Mouse (Mus musculus): ENCODE data around the gene Mtus2. TPM values are rescaled to one million over a fixed set of nuclear protein-coding genes. Genes with fewer than 3 reads are reported as not detected.

The Mtus2 gene
- total RNA-seq (2014; rRNA removed) (33.1 and 45.7 TPM in 2 replicates), polyA plus RNA-seq (2015; fragmentation: Nextera tagmentation; extraction: Ambion mirVana) (30.2 and 35.4 TPM in 2 replicates)

DNA sequence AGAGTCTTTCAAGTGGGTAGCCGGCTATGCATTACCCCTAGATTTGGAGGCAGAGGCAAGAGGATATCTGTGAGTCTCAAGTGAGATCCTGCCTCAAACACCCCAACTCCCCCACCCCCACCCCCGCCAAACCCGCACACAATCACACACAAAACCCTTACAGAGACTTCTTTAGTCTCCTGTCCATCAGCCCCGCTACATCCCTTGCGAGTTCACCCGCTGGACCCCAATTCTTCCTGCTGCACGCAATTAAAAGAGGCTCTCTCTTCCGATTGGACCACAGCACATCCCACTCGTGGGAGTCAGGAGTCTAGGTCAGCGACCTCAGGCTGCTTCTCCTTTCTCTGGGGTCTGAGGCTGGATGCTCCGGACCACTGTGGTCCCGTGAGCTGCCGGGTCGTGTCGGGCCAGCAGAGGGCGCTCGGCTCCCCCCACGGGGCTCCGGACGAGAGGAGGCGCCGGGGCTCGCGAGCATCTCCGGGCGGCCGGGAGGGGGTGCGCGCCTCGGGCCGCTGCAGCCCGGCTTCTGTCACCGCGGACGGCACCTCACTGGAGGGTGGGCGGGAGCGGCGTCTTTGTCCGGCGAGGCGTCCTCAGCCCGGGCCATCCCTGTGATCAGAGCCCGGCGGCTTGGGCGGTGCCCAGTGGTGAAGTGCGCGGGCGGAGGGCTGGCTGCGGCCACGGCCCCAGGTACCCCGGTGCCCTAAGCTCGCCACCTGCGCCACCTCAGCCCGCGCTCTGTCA lies at the start of gene Mtus2:
TSS of gene Mtus2 (plus strand) at position 500 of the 744 bp plus-strand sequence.
- Histone ChIP-seq H3K9me3 (ENCODE audit: low read length) (no peaks in the 10 kb centered on the region), H3K27ac (ENCODE audit: low read depth, low read length) (peak within 1 kb of the TSS; percentile 70), H3K4me1 (ENCODE audit: insufficient read depth) (no peaks in the 10 kb centered on the region; the same call in 1 of the 2 replicates), H3K9ac (peak within 1 kb of the TSS; percentile 67), H3K4me3 (ENCODE audit: low read depth, low read length) (peak within 1 kb of the TSS; percentile 70), H3K27me3 (ENCODE audit: insufficient read depth, low read length) (no peaks in the 10 kb centered on the region; the same call in 1 of the 2 replicates), H3K36me3 (ENCODE audit: insufficient read depth) (no peaks in the 10 kb centered on the region), H3K4me2 (ENCODE audit: low read depth) (peak within 1 kb of the TSS; percentile 80)
- ATAC-seq (peak; percentile 94), DNase-seq (peak; percentile 91)
- WGBS, result under 1% methylated on average over 55 of the region's 55 CpGs
- TF ChIP-seq CTCF (IDR thresholded peaks at IDR 0.05; ENCODE audit: low read depth), result peak; percentile 97

DNA sequence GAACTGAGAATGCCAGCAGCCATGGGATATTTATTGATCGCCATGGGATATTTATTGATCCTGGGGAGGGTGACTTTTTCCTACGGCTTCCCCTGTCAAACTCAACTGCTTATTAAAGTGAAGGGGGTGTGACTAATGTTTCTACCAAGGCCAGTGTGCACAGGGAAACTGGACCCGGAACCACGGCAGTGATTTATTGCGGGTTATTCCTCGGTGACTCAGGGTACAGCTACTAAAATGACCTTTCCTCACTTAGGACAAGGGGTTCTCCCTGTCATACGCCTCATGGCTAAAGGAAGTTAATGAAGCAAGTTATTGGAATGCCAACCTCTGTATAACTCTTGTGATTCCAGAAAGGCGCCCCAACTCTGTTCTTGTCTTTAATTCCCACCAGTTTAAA lies 49.3 kb upstream of the Mtus2 start:
- H3K9me3 ChIP-seq (ENCODE audit: low read length), result no peaks in the 10 kb centered on the region
- ATAC-seq (no peak), DNase-seq (no peak)
- TF ChIP-seq CTCF (IDR thresholded peaks at IDR 0.05; ENCODE audit: low read depth), result no peak
- no peak overlapping the region for H3K9ac ChIP-seq
- H3K4me2 ChIP-seq (ENCODE audit: low read depth), result no peak overlapping the region
- H3K4me1 ChIP-seq (ENCODE audit: insufficient read depth), result no peaks in the 10 kb centered on the region
- H3K4me3 ChIP-seq (ENCODE audit: low read depth, low read length), result no peak overlapping the region
- H3K27me3 ChIP-seq (ENCODE audit: insufficient read depth, low read length), result no peaks in the 10 kb centered on the region
- H3K27ac ChIP-seq (ENCODE audit: low read depth, low read length), result no peak overlapping the region
- no peaks in the 10 kb centered on the region for H3K36me3 ChIP-seq (ENCODE audit: insufficient read depth)
- WGBS, result 92% methylated on average over 8 of the region's 8 CpGs

DNA sequence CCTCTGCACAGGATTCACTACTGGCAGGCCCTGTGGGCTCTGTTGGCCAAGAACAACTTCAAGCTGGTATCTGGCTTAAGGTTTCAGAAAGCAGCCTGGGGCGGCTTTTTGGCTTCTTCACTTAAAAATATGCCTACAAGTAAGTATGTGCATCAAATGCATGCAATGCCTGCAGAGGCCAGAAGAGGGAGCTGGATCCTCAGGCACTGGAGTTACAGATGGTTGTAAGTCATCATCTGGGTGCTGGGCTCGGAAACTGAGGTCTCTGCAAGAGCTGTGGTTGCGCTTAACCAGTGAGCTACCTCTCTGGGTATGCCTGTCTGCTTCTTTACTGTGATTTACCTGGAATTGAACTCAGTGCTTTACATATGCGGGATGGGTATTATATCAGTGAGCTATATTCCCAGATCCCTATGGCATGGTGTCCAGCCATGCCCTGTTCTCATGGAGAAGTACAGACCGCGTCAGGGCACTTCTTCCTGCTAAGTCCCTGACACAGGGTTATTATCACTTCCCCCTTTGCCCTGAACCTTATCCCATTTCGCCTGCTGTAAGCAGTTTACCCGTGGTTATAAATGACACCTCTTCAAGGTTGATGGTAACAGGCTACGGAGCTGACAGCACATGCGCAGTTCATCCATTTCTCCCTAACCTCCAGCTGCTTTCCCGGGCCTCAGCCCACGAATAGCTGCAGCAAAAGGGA lies 46.2 kb upstream of the Mtus2 start:
- H3K27ac ChIP-seq (ENCODE audit: low read depth, low read length), result no peak overlapping the region
- no peaks in the 10 kb centered on the region for H3K4me1 ChIP-seq (ENCODE audit: insufficient read depth)
- peak; percentile 34 for TF ChIP-seq CTCF (IDR thresholded peaks at IDR 0.05; ENCODE audit: low read depth)
- H3K36me3 ChIP-seq (ENCODE audit: insufficient read depth), result no peaks in the 10 kb centered on the region
- H3K4me3 ChIP-seq (ENCODE audit: low read depth, low read length), result no peak overlapping the region
- DNase-seq, result no peak
- WGBS, result 89% methylated on average over 12 of the region's 12 CpGs
- H3K4me2 ChIP-seq (ENCODE audit: low read depth), result no peak overlapping the region
- no peaks in the 10 kb centered on the region for H3K9me3 ChIP-seq (ENCODE audit: low read length)
- ATAC-seq, result no peak
- H3K27me3 ChIP-seq (ENCODE audit: insufficient read depth, low read length), result no peaks in the 10 kb centered on the region
- no peak overlapping the region for H3K9ac ChIP-seq

DNA sequence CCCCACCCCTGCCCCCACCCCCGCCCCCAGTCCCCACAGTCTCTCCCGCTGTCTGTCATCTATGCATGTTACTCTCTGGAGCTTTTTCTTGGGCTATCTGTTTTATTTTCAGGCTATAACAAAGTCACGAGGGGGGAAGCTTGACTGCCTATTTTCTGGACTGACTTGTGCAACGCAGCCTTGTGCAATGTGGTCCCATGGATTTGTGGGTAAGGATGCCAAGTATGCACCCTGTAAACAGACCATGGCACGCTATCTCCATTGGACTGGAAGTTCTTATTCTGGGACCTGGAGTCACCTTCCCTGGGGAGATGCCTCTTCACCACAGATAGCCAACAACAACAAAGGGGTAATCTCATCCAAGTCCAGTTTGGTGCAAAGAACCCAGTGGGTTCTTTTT lies 45.4 kb upstream of the Mtus2 start:
- DNase-seq (no peak), ATAC-seq (no peak)
- no peak overlapping the region for H3K27ac ChIP-seq (ENCODE audit: low read depth, low read length)
- H3K9me3 ChIP-seq (ENCODE audit: low read length), result no peaks in the 10 kb centered on the region
- WGBS, result 82% methylated on average over 5 of the region's 5 CpGs
- H3K27me3 ChIP-seq (ENCODE audit: insufficient read depth, low read length), result no peaks in the 10 kb centered on the region
- H3K9ac ChIP-seq, result no peak overlapping the region
- H3K4me2 ChIP-seq (ENCODE audit: low read depth), result no peak overlapping the region
- H3K36me3 ChIP-seq (ENCODE audit: insufficient read depth), result no peaks in the 10 kb centered on the region
- H3K4me1 ChIP-seq (ENCODE audit: insufficient read depth), result no peaks in the 10 kb centered on the region
- no peak for TF ChIP-seq CTCF (IDR thresholded peaks at IDR 0.05; ENCODE audit: low read depth)
- H3K4me3 ChIP-seq (ENCODE audit: low read depth, low read length), result no peak overlapping the region

DNA sequence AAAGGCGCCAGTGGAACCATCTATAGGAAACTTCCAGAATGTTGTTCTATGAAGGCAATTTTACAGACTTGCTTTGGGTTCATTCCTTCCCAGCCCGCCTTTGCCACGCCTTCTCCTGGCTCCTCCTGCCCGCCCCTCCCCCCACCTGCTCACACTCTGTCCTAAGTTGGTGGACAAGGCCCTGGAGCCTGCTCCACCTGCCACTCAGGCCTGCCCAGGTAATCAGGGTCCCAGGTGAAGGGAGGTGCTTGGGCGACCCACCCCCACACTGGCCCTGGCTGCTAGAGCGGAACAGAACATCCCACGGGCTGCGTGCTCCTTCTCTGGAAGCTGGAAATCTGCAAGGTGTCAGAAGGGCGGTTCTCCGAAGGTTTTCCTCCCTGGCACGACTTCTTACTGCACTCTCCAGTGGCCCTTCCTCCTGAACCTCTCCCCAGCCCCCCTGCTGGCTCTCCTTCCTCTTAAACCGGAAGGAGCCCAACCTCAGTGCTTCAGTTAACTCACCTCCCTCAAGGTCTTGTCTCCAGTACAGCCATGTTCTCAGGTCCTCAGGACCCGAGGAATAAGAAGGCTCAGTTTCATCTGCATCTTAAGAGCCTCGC lies 43.8 kb upstream of the Mtus2 start:
- no peaks in the 10 kb centered on the region for H3K4me1 ChIP-seq (ENCODE audit: insufficient read depth)
- no peaks in the 10 kb centered on the region for H3K27me3 ChIP-seq (ENCODE audit: insufficient read depth, low read length)
- ATAC-seq, result no peak
- H3K27ac ChIP-seq (ENCODE audit: low read depth, low read length), result no peak overlapping the region
- DNase-seq, result no peak
- H3K9ac ChIP-seq, result no peak overlapping the region
- no peak overlapping the region for H3K4me3 ChIP-seq (ENCODE audit: low read depth, low read length)
- no peaks in the 10 kb centered on the region for H3K36me3 ChIP-seq (ENCODE audit: insufficient read depth)
- 47% methylated on average over 14 of the region's 14 CpGs for WGBS
- no peaks in the 10 kb centered on the region for H3K9me3 ChIP-seq (ENCODE audit: low read length)
- no peak for TF ChIP-seq CTCF (IDR thresholded peaks at IDR 0.05; ENCODE audit: low read depth)
- no peak overlapping the region for H3K4me2 ChIP-seq (ENCODE audit: low read depth)

DNA sequence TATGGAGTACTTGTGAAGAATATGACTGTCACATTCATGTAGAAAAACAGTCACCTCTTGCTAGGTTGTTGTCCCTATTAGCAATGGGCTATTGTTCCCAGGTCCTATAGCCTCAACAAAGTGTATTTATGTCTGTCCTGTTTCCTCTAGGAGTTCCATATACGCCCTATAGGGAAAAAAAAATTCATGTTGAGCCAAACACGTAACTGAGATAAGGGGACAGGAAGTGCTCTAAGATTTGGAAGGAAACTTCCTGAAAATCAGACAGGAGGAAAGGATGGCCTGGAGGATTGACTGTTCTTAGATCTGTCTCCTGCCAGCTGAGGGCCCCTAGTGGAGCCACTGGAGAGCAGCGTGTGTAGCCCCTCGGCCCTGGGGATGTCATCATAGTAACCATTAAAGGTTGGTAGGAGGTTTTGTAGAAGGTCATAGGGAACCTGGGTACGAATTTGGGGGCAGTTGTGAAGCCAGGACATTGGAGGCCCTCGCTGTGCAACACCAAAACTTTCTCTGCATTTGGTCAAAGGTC lies 42.0 kb upstream of the Mtus2 start:
- Histone ChIP-seq H3K9me3 (ENCODE audit: low read length) (no peaks in the 10 kb centered on the region), H3K4me1 (ENCODE audit: insufficient read depth) (no peaks in the 10 kb centered on the region), H3K27ac (ENCODE audit: low read depth, low read length) (no peak overlapping the region), H3K9ac (no peak overlapping the region), H3K4me2 (ENCODE audit: low read depth) (no peak overlapping the region), H3K27me3 (ENCODE audit: insufficient read depth, low read length) (no peaks in the 10 kb centered on the region), H3K36me3 (ENCODE audit: insufficient read depth) (no peaks in the 10 kb centered on the region), H3K4me3 (ENCODE audit: low read depth, low read length) (no peak overlapping the region)
- TF ChIP-seq CTCF (IDR thresholded peaks at IDR 0.05; ENCODE audit: low read depth), result no peak
- 59% methylated on average over 6 of the region's 6 CpGs for WGBS
- DNase-seq (no peak), ATAC-seq (no peak)

All from forebrain, postnatal 0 days (tissue).